Mouse (Mus musculus) ovary, adult 2 months (tissue): ENCODE data around the gene Pyroxd1. TPM values are rescaled to one million over a fixed set of nuclear protein-coding genes. Genes with fewer than 3 reads are reported as not detected.

Experiments used
- polyA plus RNA-seq: library from polyadenylated mRNA; depleted of rRNA; stranded (reverse); fragments of >200 nt; gene quantifications from 2 replicates; pipeline ENCODE4 v1.2.3, GENCODE M21; 2012; rRNA removed

The Pyroxd1 gene
- 3.9 and 4.9 TPM in 2 replicates for polyA plus RNA-seq

GRCm38 (mm10) chr6:142345440-142346038 lies at the start of gene Pyroxd1:
Gene Pyroxd1, plus strand, starts transcription at chr6:142345654.

GRCm38 (mm10) chr6:142298098-142298497 lies 47.4 kb upstream of the Pyroxd1 start, which contains the start of gene Iapp:
Gene Iapp, plus strand, starts transcription at chr6:142298423.

DNA sequence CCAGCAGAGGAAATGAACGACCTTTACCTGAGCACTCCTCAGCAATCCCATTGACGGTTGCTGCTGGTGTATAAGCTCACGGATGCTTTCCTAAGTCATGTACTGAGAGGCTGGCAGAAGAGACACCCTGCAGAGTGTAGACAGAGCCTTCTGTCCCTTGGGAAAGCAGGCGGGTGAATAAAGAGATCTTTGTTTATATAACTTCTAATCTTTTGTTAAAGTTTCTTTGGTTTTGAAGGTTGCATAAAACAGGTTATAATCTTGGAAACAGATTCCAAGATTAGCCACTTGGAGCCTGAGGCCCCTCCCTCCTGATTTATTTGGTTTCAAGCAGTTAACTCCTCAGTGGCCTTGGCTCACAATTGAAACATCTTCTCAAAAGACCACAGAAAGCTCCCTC lies 22.6 kb upstream of the Pyroxd1 start, which contains the start of gene Slco1a5:
Slco1a5 (minus strand) TSS at position 101 of the 400 bp plus-strand sequence.

DNA sequence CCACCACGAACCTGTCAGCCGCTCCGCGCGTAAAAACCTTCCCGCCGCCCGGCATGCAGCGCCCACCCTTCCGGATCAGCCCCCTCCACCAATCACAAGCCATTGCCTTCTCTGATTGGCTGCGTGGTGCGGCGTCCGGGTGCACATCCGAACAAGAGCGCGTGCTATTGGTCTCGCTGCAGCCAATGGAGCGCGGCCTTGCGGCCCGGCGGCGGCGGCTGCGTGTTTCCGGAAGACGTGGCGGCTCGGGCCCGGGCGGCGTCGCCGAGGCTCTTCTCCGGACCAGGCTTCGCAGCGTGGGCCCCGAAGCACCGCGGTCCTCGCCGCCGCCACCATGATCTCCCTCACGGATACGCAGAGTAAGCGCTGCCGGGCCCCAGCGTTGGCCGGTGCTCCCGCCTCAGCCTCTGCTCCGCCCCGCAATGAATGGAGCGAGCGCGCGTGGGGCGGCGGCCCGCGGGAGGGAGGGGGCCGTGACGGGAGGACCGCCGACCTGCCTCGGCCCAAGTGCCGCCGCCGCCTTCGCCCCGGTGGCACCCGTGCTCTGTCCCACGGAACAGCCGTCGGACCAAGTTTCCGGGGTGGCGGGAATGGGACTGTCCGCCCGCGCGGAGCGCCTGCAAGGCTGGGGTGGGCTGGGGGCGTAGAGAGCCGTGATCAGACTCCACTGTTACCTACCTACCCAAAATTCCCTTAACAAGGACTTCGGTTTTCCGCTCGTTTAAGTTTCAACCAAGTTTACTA lies 41.7 kb downstream of the Pyroxd1 start, which contains the start of the genes Recql and Golt1b:
Recql (minus strand) TSS at position 77 of the 744 bp plus-strand sequence.
Golt1b (plus strand) TSS at position 211 of the 744 bp plus-strand sequence.

Other genes with a start within 250 kb of the Pyroxd1 start
- gene Slco1a6, start 137.1 kb upstream of the Pyroxd1 start, polyA plus RNA-seq = not detected in 2 replicates
- not detected in 2 replicates for gene Iapp, start 47.2 kb upstream of the Pyroxd1 start, polyA plus RNA-seq
- gene Slco1a5, start 22.7 kb upstream of the Pyroxd1 start, polyA plus RNA-seq = 0.07 TPM in 1 of 2 replicates, not detected in the other
- gene Recql, start 41.4 kb downstream of the Pyroxd1 start, polyA plus RNA-seq = 2.9 and 3.5 TPM in 2 replicates
- gene Golt1b, start 41.6 kb downstream of the Pyroxd1 start, polyA plus RNA-seq = 4.3 and 6.6 TPM in 2 replicates
- 0.10 and 0.21 TPM in 2 replicates for gene Spx, start 67.8 kb downstream of the Pyroxd1 start, polyA plus RNA-seq
- gene Gys2, start 127.5 kb downstream of the Pyroxd1 start, polyA plus RNA-seq = 0.33 and 0.42 TPM in 2 replicates
- 363 and 401 TPM in 2 replicates for gene Ldhb, start 162.3 kb downstream of the Pyroxd1 start, polyA plus RNA-seq
- gene Kcnj8, start 226.0 kb downstream of the Pyroxd1 start, polyA plus RNA-seq = 22.7 and 24.4 TPM in 2 replicates